Mouse (Mus musculus): ENCODE results near the gene Dnlz.
"Not testable (repeated sequence)": the region's sequence is repeated elsewhere in the genome, so short reads cannot be mapped to it uniquely, and the experiment has no call there.

Gene Dnlz

DNA sequence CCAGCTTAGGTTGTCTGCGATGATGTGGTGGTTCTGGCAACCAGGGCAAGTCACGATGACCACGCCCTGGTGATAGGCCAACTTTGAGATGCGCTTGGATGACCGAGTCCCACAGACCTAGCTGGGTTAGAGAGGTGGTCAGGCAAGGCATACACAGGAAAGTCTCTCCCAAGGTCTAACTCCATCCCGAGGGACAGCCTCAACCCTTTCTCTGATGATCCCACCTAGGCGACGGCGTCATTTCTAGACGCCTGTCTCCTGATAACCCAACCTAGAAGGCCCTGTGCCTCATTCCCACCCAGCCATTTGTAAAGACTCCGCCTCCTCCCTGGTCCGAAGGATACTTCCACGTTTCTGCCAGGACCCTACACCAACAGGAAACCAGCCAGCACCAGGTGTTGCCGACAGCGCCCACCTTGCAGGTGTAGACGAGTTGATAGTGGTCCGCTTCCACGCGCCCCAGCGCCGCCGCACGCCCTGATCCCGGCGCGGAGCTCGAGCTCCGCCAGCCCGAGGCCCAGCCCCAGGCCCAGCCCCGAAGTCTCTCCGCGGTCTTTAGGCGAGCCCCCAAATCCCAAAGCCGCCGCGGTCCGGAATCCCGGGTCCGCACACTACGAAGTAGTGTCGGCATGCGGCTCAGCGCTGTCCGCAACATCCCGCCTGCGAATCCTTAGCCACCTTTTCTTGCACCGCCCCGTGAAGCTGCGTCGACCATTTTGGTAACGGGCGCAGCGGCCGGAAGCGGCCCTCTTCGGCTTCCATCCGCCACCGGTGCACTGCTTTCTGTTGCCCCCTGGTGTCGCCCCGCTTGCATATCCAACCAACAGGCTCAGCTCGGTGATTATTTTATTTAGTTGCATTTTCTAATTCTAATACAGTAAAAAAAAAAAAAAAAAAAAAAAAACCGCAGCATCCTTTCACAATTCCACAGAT, at the start of gene Dnlz:
Dnlz (minus strand) TSS at position 753 of the 933 bp plus-strand sequence.
- DNase-seq: peak; percentile 88 to 89

GRCm38 (mm10) chr2:26401023-26401422, 49.1 kb upstream of the Dnlz start:
- no peak for DNase-seq

- no peak for DNase-seq
Measured at GRCm38 (mm10) chr2:26400296-26400695, 48.4 kb upstream of the Dnlz start.

GRCm38 (mm10) chr2:26399647-26400046, 47.7 kb upstream of the Dnlz start:
- no peak for DNase-seq

- DNase-seq: no peak
Measured at GRCm38 (mm10) chr2:26398978-26399377, 47.1 kb upstream of the Dnlz start.

GRCm38 (mm10) chr2:26391617-26392016, 39.7 kb upstream of the Dnlz start:
- DNase-seq: no peak

GRCm38 (mm10) chr2:26390954-26391353, 39.0 kb upstream of the Dnlz start:
- no peak for DNase-seq

GRCm38 (mm10) chr2:26389154-26389690, 37.3 kb upstream of the Dnlz start, which contains the start of the genes Entr1 and Pmpca:
Gene Entr1, minus strand, starts transcription at chr2:26389316.
Gene Pmpca, plus strand, starts transcription at chr2:26389339.
- peak; percentile 72 for DNase-seq

DNA sequence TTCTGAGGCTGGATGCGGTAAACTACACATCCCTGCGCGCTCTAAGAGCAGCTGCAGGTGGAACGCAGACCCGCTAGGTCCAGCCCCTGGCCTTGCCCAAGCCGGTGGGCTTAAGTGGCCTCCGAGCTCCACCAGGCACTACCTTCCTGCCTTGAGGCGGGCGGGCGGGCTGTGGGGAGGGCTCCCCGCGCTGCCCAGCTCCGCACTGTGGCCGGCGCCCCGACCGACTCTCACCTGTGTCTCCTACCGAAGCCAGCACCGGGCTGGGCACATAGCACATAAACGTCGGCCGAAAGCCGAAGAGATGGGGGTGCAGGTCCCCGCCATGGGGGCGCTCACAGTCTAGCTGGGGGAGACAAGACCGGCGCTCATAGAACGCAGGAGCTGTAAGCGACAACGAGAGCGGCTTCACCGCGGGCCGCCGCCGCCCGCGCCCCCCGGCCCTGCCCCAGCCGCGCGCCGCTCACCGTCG, 36.8 kb upstream of the Dnlz start:
- DNase-seq: peak in 1 of 2 experiments; percentile 58

DNA sequence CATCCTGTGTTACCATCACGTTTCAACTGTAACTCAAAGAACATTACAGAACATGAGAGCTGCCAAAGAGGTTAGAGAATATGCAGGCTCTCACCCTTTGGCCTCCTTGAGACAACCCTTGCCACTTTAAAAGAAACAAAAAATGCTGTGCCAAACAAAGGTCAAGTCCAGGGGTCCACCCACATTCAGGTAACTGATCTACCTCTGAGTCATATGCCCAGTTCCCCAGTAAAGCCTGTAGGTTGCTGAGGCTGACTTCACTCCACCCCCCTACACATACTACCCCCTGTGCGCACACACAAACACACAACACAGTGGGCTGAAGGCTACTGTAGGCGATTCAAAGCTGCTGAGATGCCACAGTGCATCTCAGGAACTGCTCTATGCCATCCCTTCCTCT, 35.8 kb upstream of the Dnlz start:
- no peak for DNase-seq

DNA sequence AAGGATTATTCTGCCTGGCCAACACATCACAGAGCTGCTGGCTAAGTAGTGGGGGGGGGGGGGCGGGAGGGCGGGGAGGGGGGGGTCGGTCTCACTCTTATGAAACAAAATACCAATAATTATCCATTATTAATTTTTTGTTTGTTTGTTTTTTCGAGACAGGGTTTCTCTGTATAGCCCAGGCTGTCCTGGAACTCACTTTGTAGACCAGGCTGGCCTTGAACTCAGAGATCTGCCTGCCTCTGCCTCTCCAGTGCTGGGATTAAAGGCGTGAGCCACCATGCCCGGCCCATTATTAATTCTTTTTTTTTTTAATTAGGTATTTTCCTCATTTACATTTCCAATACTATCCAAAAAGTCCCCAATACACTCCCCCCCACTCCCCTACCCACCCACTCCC, 29.0 kb upstream of the Dnlz start:
- not testable (repeated sequence) for DNase-seq

- peak; percentile 75 to 80 for DNase-seq
Measured at GRCm38 (mm10) chr2:26380131-26380771, 28.3 kb upstream of the Dnlz start, which contains the start of gene Snapc4. Gene Snapc4, minus strand, starts transcription at chr2:26380653.

GRCm38 (mm10) chr2:26372396-26372795, 20.5 kb upstream of the Dnlz start:
- no peak for DNase-seq

DNA sequence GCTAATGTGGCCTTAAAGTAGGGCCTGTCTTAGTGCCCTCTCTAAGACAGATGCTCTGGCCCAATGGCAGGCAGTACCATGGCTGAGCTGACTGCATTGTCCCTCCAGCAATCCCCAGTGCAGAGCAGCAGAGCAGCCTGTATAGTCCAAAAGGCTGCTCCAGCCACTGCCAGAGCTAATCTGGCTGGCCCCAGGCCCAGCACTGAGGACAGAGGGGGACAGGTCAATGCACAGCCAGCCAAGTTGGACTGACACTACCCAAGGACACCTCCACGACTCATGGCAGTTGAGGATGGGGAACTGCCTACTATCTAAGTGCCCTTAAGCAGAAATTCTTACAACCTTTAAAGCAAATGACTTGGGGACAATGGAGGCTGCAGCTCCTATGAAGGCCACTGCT, 16.7 kb upstream of the Dnlz start:
- no peak for DNase-seq

- no peak for DNase-seq
Measured at GRCm38 (mm10) chr2:26367911-26368310, 16.0 kb upstream of the Dnlz start.

DNA sequence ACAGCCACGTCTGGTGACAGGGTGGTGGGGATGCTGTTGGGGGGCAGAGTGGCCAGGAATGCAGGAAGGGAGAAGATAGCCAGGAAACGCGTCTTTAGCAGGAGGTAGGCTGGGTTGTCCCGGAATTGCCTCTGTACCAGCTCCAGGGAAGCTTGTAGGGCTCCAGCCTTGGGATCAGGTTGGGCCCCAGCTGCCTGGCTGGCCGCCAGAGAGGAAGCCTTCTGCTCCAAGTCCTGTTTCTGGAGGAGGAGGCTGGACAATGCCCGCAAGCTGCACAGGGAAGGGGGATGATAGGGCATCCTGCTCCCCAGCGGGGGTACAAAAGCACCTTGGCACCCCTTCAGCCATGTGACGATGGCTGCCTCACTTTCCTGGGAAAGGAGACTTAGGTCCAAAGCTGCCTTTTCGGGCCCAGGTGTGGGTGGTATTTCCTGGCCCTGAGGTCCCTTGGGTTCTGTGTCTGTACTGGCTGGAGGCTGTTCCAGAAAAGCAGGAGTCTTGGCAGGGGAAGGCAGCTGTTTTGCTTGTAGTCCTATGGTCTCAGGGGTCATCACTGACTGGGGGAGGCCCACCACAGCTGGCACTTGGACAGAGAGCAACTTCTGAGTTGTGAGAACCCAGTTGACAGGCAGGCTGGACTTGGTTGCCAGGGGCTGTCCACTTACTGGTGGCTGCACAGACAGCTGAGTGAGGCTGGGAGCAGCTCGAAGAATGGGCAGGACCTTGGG, 13.0 kb upstream of the Dnlz start:
- DNase-seq: no peak

GRCm38 (mm10) chr2:26363481-26363880, 11.6 kb upstream of the Dnlz start:
- DNase-seq: no peak

GRCm38 (mm10) chr2:26362991-26363390, 11.1 kb upstream of the Dnlz start:
- no peak for DNase-seq

GRCm38 (mm10) chr2:26360772-26361171, 8.9 kb upstream of the Dnlz start, which contains the start of gene Card9:
Gene Card9, minus strand, starts transcription at chr2:26360918.
- no peak for DNase-seq

DNA sequence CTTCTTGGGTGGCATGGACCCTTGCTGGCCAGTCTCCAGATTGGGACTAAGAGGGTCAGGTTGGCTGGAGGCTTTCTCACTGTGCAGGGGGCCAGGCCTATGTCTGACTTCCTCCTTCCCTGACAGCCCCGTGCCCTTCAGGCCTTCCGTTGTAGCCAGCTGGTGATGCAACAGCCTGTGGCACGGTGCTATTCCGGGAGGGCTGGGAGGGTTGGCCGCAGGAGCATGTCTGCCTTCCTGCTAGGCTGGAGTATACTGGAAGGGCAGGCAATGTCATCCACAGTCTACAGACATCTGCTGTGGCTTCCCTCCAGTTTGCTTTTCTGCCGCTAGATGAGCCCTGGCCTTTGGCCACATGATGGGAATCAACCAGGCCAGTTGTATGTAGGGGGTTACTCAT, 8.1 kb upstream of the Dnlz start:
- no peak for DNase-seq

- no peak for DNase-seq
Measured at GRCm38 (mm10) chr2:26358667-26359320, 6.9 kb upstream of the Dnlz start.

- DNase-seq: no peak
Measured at GRCm38 (mm10) chr2:26357484-26357883, 5.6 kb upstream of the Dnlz start.

Data from thymus, adult 18-20 months (tissue).